Mouse (Mus musculus) hindbrain, embryonic 15.5 days (tissue): ENCODE data around the gene Txndc17. TPM values are rescaled to one million over a fixed set of nuclear protein-coding genes. Genes with fewer than 3 reads are reported as not detected.

Experiments used
- polyA plus RNA-seq: library from polyadenylated mRNA; unstranded; fragments of >200 nt; fragmentation: Nextera tagmentation; extraction: Ambion mirVana; gene quantifications from 2 replicates; pipeline ENCODE4 v1.2.1, GENCODE M21; 2015

Txndc17 gene
- polyA plus RNA-seq, 1 experiment from 2014 or later = 147 TPM

Other genes starting within 250 kb of the Txndc17 start
- 0.38 and 0.43 TPM in 2 replicates for gene Aipl1, start 170.0 kb upstream of the Txndc17 start, polyA plus RNA-seq
- gene Pimreg, start 165.5 kb upstream of the Txndc17 start, polyA plus RNA-seq = 35.4 and 41.2 TPM in 2 replicates
- gene Pitpnm3, start 71.8 kb upstream of the Txndc17 start, polyA plus RNA-seq = 4.6 and 5.4 TPM in 2 replicates
- 1.5 and 1.6 TPM in 2 replicates for gene Gm43951, start 707 bp upstream of the Txndc17 start, polyA plus RNA-seq
- 16.3 and 20.5 TPM in 2 replicates for gene 4933427D14Rik, start 88 bp upstream of the Txndc17 start, polyA plus RNA-seq
- gene Med31, start 8.0 kb downstream of the Txndc17 start, polyA plus RNA-seq = 50.5 and 54.2 TPM in 2 replicates
- 1.9 and 2.0 TPM in 2 replicates for gene Slc13a5, start 59.7 kb downstream of the Txndc17 start, polyA plus RNA-seq
- 3.0 and 3.9 TPM in 2 replicates for gene Xaf1, start 94.1 kb downstream of the Txndc17 start, polyA plus RNA-seq
- gene Fbxo39, start 106.9 kb downstream of the Txndc17 start, polyA plus RNA-seq = not detected in 2 replicates
- 6.5 and 8.4 TPM in 2 replicates for gene Tekt1, start 154.9 kb downstream of the Txndc17 start, polyA plus RNA-seq
- gene Smtnl2, start 204.2 kb downstream of the Txndc17 start, polyA plus RNA-seq = 9.9 and 10.2 TPM in 2 replicates
- gene Ggt6, start 228.0 kb downstream of the Txndc17 start, polyA plus RNA-seq = not detected in 2 replicates
- gene Mybbp1a, start 233.8 kb downstream of the Txndc17 start, polyA plus RNA-seq = 62.1 and 65.9 TPM in 2 replicates